Mouse (Mus musculus) G1E (cell line): ENCODE results near the gene Sgms2. TPM values are rescaled to one million over a fixed set of nuclear protein-coding genes. Genes with fewer than 3 reads are reported as not detected.
A peak's percentile ranks its signal among the peaks of the same experiment; 100 is the strongest.

Source experiments
- ATAC-seq: 2 replicates; pipeline ENCODE4 v1.8.0; 2016; ENCODE audit warnings: mild to moderate bottlenecking; ENCODE audit not compliant: insufficient number of reproducible peaks, poor library complexity, low FRiP score, severe bottlenecking; ENCODE audit errors: extremely low read depth
- DNase-seq: peaks from one replicate; pipeline ENCODE4 v3.0.0; 2012; ENCODE audit warnings: low spot score
- H3K27me3 ChIP-seq: 2 replicates; pipeline ENCODE4 v1.6.1; 2012; ENCODE audit warnings: mild to moderate bottlenecking, low read length, inconsistent platforms; ENCODE audit not compliant: insufficient read depth
- H3K36me3 ChIP-seq: replicated peaks from 2 replicates; pipeline ENCODE3; 2012; ENCODE audit warnings: mild to moderate bottlenecking, inconsistent platforms
- H3K4me1 ChIP-seq: 2 replicates; pipeline ENCODE4 v1.6.1; 2012; ENCODE audit warnings: low read depth, low read length, inconsistent platforms, mixed read lengths; ENCODE audit not compliant: insufficient read depth
- H3K4me3 ChIP-seq: 2 replicates; pipeline ENCODE4 v1.5.1; 2012; ENCODE audit warnings: low read depth, mild to moderate bottlenecking, inconsistent platforms, low read length, moderate library complexity, mixed read lengths
- H3K9me3 ChIP-seq: replicated peaks from 2 replicates; pipeline ENCODE4 v1.6.1; 2012; ENCODE audit warnings: inconsistent platforms
- CTCF ChIP-seq: IDR thresholded peaks from 2 replicates; pipeline ENCODE4 v1.5.1; 2012; ENCODE audit warnings: low read depth, low read length, inconsistent platforms, mixed read lengths
- GATA1 ChIP-seq: IDR thresholded peaks from 2 replicates; pipeline ENCODE4 v1.6.1; 2012; ENCODE audit warnings: borderline replicate concordance, low read length, inconsistent platforms, mixed read lengths
- GATA2 ChIP-seq: IDR thresholded peaks from 2 replicates; pipeline ENCODE4 v1.6.1; 2012; ENCODE audit warnings: low read depth, low read length, inconsistent platforms, borderline replicate concordance
- POLR2AphosphoS5 ChIP-seq: IDR thresholded peaks from 2 replicates; pipeline ENCODE4 v1.6.1; 2012; ENCODE audit warnings: low read depth, low read length, inconsistent platforms; ENCODE audit not compliant: insufficient replicate concordance
- TAL1 ChIP-seq: conservative IDR thresholded peaks from 2 replicates; pipeline ENCODE4 v1.6.1; 2012; ENCODE audit warnings: low read depth, low read length, inconsistent platforms, mixed read lengths
- polyA plus RNA-seq: library from polyadenylated mRNA; stranded (reverse); fragments of >175 nt; gene quantifications from 2 replicates; pipeline ENCODE4 v1.2.3, GENCODE M21; 2012
- total RNA-seq, 2 experiments: library from RNA; stranded (forward) in 1 of 2; stranded (reverse) in 1 of 2; fragments of 200-1000 nt in 1 of 2; fragments of >200 nt in 1 of 2; fragmentation: Nextera tagmentation in 1 of 2; gene quantifications; 2 replicates each; pipeline ENCODE4 v1.2.3; 2014 to 2017

The Sgms2 gene
- total and polyA plus RNA-seq, 3 experiments = 0.11 TPM; not detected in 2

- no peak for DNase-seq
- Histone ChIP-seq H3K4me3 (no peak overlapping the region), H3K4me1 (no peaks in the 10 kb centered on the region), H3K9me3 (peaks cover 44% of the 10 kb centered on the region), H3K36me3 (no peaks in the 10 kb centered on the region), H3K27me3 (no peaks in the 10 kb centered on the region)
- ATAC-seq = no peak
- TF ChIP-seq POLR2AphosphoS5 = no peak
- no peak for TF ChIP-seq TAL1
- TF ChIP-seq GATA1 = no peak
- no peak for TF ChIP-seq GATA2
- no peak for TF ChIP-seq CTCF
These were observed 178.9 kb downstream of the Sgms2 start for GRCm38 (mm10) chr3:131312340-131312739.

GRCm38 (mm10) chr3:131310572-131310971 is 180.6 kb downstream of the Sgms2 start:
- ATAC-seq (no peak), DNase-seq (no peak)
- H3K36me3 ChIP-seq = no peaks in the 10 kb centered on the region
- H3K27me3 ChIP-seq = no peaks in the 10 kb centered on the region
- H3K4me1 ChIP-seq = no peaks in the 10 kb centered on the region
- H3K9me3 ChIP-seq = peaks cover 43% of the 10 kb centered on the region
- TF ChIP-seq POLR2AphosphoS5 = no peak
- TF ChIP-seq TAL1 = no peak
- TF ChIP-seq CTCF = no peak
- TF ChIP-seq GATA2 = no peak
- TF ChIP-seq GATA1 = no peak
- no peak overlapping the region for H3K4me3 ChIP-seq

- H3K4me3 ChIP-seq = no peak overlapping the region
- TF ChIP-seq CTCF (no peak), GATA1 (no peak), TAL1 (no peak), GATA2 (no peak), POLR2AphosphoS5 (no peak)
- DNase-seq (no peak), ATAC-seq (no peak)
- no peaks in the 10 kb centered on the region for H3K36me3 ChIP-seq
- H3K27me3 ChIP-seq = no peaks in the 10 kb centered on the region
- no peaks in the 10 kb centered on the region for H3K4me1 ChIP-seq
- peaks cover 37% of the 10 kb centered on the region for H3K9me3 ChIP-seq
These were observed 183.4 kb downstream of the Sgms2 start for GRCm38 (mm10) chr3:131307811-131308210.

GRCm38 (mm10) chr3:131306255-131306654 is 185.0 kb downstream of the Sgms2 start:
- Histone ChIP-seq H3K4me1 (no peaks in the 10 kb centered on the region), H3K9me3 (peaks cover 36% of the 10 kb centered on the region), H3K36me3 (no peaks in the 10 kb centered on the region), H3K27me3 (no peaks in the 10 kb centered on the region), H3K4me3 (no peak overlapping the region)
- no peak for DNase-seq
- ATAC-seq = no peak
- TF ChIP-seq GATA1 (no peak), TAL1 (no peak), POLR2AphosphoS5 (no peak), CTCF (no peak), GATA2 (no peak)

- DNase-seq (no peak), ATAC-seq (no peak)
- H3K4me1 ChIP-seq = no peaks in the 10 kb centered on the region
- no peaks in the 10 kb centered on the region for H3K36me3 ChIP-seq
- TF ChIP-seq POLR2AphosphoS5 (no peak), GATA2 (no peak)
- peak overlapping the region; percentile 17; the same call in 1 of the 2 replicates for H3K4me3 ChIP-seq
- peaks cover 26% of the 10 kb centered on the region for H3K9me3 ChIP-seq
- no peaks in the 10 kb centered on the region for H3K27me3 ChIP-seq
These were observed 187.9 kb downstream of the Sgms2 start for GRCm38 (mm10) chr3:131303320-131303714.

GRCm38 (mm10) chr3:131302452-131303319 is 188.5 kb downstream of the Sgms2 start, which contains the start of gene Cyp2u1:
Gene Cyp2u1, minus strand, starts transcription at chr3:131303227.
- peak within 1 kb of the TSS; percentile 17; the same call in 1 of the 2 replicates for H3K4me3 ChIP-seq
- H3K27me3 ChIP-seq = no peaks in the 10 kb centered on the region
- TF ChIP-seq TAL1 (no peak), POLR2AphosphoS5 (no peak), CTCF (no peak), GATA2 (no peak), GATA1 (no peak)
- ATAC-seq (no peak), DNase-seq (no peak)
- H3K4me1 ChIP-seq = no peaks in the 10 kb centered on the region
- H3K9me3 ChIP-seq = peaks cover 24% of the 10 kb centered on the region
- no peaks in the 10 kb centered on the region for H3K36me3 ChIP-seq

- ATAC-seq (peak; percentile 61), DNase-seq (peak; percentile 21)
- no peaks in the 10 kb centered on the region for H3K4me1 ChIP-seq
- H3K9me3 ChIP-seq = peaks cover 30% of the 10 kb centered on the region
- H3K36me3 ChIP-seq = no peaks in the 10 kb centered on the region
- H3K4me3 ChIP-seq = no peak overlapping the region
- H3K27me3 ChIP-seq = no peaks in the 10 kb centered on the region
- TF ChIP-seq CTCF (peak; percentile 24), TAL1 (no peak)
These were observed 191.3 kb downstream of the Sgms2 start for GRCm38 (mm10) chr3:131299908-131300307.
